Mouse (Mus musculus) intestine, embryonic 14.5 days (tissue): ENCODE data around the gene Wdr24. TPM values are rescaled to one million over a fixed set of nuclear protein-coding genes. Genes with fewer than 3 reads are reported as not detected.

Experiments used
- microRNA-seq: library from miRNA; unstranded; fragments of <30 nt; microRNA quantifications from one replicate; pipeline ENCODE4, GENCODE M21; 2016
- polyA plus RNA-seq: library from polyadenylated mRNA; unstranded; fragments of >200 nt; fragmentation: Nextera tagmentation; extraction: Ambion mirVana; gene quantifications from 2 replicates; pipeline ENCODE4 v1.2.1, GENCODE M21; 2014

Gene Wdr24
- polyA plus RNA-seq, 1 experiment from 2014 or later: 29.4 TPM

Small RNA genes lying within 50 kb of the gene (microRNA-seq; reads per million reads assigned to microRNA genes)
- gene Mir3082 (0.59 reads per million), gene Mir6966 (0.25 reads per million)

Other genes with a start within 250 kb of the Wdr24 start
- 31.3 and 33.5 TPM in 2 replicates for gene Lmf1, start 244.5 kb upstream of the Wdr24 start, polyA plus RNA-seq
- gene Gng13, start 106.5 kb upstream of the Wdr24 start, polyA plus RNA-seq: 2.4 and 2.7 TPM in 2 replicates
- 22.2 and 23.0 TPM in 2 replicates for gene Chtf18, start 96.2 kb upstream of the Wdr24 start, polyA plus RNA-seq
- gene Rpusd1, start 96.0 kb upstream of the Wdr24 start, polyA plus RNA-seq: 23.7 and 24.6 TPM in 2 replicates
- gene Mslnl, start 87.6 kb upstream of the Wdr24 start, polyA plus RNA-seq: 0.08 TPM in 1 of 2 replicates, not detected in the other
- 10.5 and 12.9 TPM in 2 replicates for gene Msln, start 69.2 kb upstream of the Wdr24 start, polyA plus RNA-seq
- 25.2 and 29.3 TPM in 2 replicates for gene Narfl, start 49.9 kb upstream of the Wdr24 start, polyA plus RNA-seq
- gene Haghl, start 38.0 kb upstream of the Wdr24 start, polyA plus RNA-seq: 57.2 and 67.8 TPM in 2 replicates
- 0.28 TPM in 2 replicates for gene Ccdc78, start 37.0 kb upstream of the Wdr24 start, polyA plus RNA-seq
- 93.5 and 93.8 TPM in 2 replicates for gene Fam173a, start 30.7 kb upstream of the Wdr24 start, polyA plus RNA-seq
- gene AC134908.4, start 28.0 kb upstream of the Wdr24 start, polyA plus RNA-seq: 0.34 TPM in 1 of 2 replicates, not detected in the other
- 8.6 and 9.2 TPM in 2 replicates for gene Metrn, start 26.5 kb upstream of the Wdr24 start, polyA plus RNA-seq
- gene Fbxl16, start 14.5 kb upstream of the Wdr24 start, polyA plus RNA-seq: 3.9 and 4.7 TPM in 2 replicates
- gene Jmjd8, start 5.2 kb downstream of the Wdr24 start, polyA plus RNA-seq: 39.5 and 40.2 TPM in 2 replicates
- gene Stub1, start 9.8 kb downstream of the Wdr24 start, polyA plus RNA-seq: 345 and 350 TPM in 2 replicates
- 1.3 and 1.5 TPM in 2 replicates for gene Rhbdl1, start 13.7 kb downstream of the Wdr24 start, polyA plus RNA-seq
- 1.6 and 2.3 TPM in 2 replicates for gene Gm20683, start 18.1 kb downstream of the Wdr24 start, polyA plus RNA-seq
- 10.4 and 11.5 TPM in 2 replicates for gene Rhot2, start 21.2 kb downstream of the Wdr24 start, polyA plus RNA-seq
- gene Wdr90, start 37.9 kb downstream of the Wdr24 start, polyA plus RNA-seq: 18.2 and 19.8 TPM in 2 replicates
- 44.1 and 61.2 TPM in 2 replicates for gene Mcrip2, start 45.1 kb downstream of the Wdr24 start, polyA plus RNA-seq
- 63.2 and 64.1 TPM in 2 replicates for gene Mettl26, start 51.4 kb downstream of the Wdr24 start, polyA plus RNA-seq
- gene Wfikkn1, start 57.2 kb downstream of the Wdr24 start, polyA plus RNA-seq: 0.40 and 0.69 TPM in 2 replicates
- gene Rab40c, start 96.1 kb downstream of the Wdr24 start, polyA plus RNA-seq: 14.2 and 14.6 TPM in 2 replicates
- gene Pigq, start 121.3 kb downstream of the Wdr24 start, polyA plus RNA-seq: 59.9 and 60.8 TPM in 2 replicates
- not detected in 2 replicates for gene Nhlrc4, start 121.3 kb downstream of the Wdr24 start, polyA plus RNA-seq
- 0.28 TPM in 1 of 2 replicates, not detected in the other for gene A930017K11Rik, start 128.9 kb downstream of the Wdr24 start, polyA plus RNA-seq
- gene Capn15, start 162.2 kb downstream of the Wdr24 start, polyA plus RNA-seq: 23.4 and 23.5 TPM in 2 replicates
- 12.8 and 13.7 TPM in 2 replicates for gene Rab11fip3, start 245.9 kb downstream of the Wdr24 start, polyA plus RNA-seq